Mouse (Mus musculus): ENCODE results near the gene Wdr95. TPM values are rescaled to one million over a fixed set of nuclear protein-coding genes. Genes with fewer than 3 reads are reported as not detected.

Gene Wdr95
- polyA plus RNA-seq, 1 experiment from 2014 or later = not detected

DNA sequence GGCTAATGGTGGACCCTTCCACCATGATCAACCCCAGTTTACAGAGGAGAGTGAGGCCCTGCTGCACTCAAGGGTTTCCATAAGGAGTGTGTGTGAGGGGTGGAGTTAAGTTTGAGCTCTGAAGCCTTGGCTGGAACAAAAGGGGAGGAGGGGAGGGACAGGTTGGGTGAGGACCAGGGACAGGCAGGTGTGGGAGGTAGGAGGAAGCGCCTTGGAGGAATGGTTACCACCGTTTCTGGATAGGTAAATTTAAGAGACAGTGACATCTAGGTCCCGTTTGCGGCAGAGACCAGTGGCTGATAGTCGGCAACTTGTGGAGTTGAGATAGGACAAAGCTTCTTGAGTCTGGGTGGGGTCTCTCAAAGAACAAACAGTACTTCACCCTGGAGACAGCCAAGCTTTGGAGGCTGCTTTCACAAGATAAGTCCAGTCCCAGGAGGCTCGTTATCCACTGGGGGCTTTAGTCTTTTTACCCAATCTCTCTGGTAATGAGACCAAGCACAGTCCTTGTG is 120.5 kb downstream of the Wdr95 start:
- H3K36me3 ChIP-seq (ENCODE audit: control insufficient read depth, insufficient read depth, low read length) = no peaks in the 10 kb centered on the region
- H3K4me3 ChIP-seq (ENCODE audit: low read depth, low read length) = no peak overlapping the region
- no peaks in the 10 kb centered on the region for H3K27me3 ChIP-seq (replicated peaks; ENCODE audit: control insufficient read depth, insufficient read depth, low read length)
- DNase-seq (ENCODE audit: low spot score) (peak; percentile 53), ATAC-seq (replicated peaks; ENCODE audit: low FRiP score) (peak; percentile 97)
- peak overlapping the region; percentile 54 for H3K4me2 ChIP-seq
- H3K9ac ChIP-seq (ENCODE audit: low read depth, low read length) = peak overlapping the region; percentile 58
- H3K27ac ChIP-seq (ENCODE audit: low read depth, low read length) = peak overlapping the region; percentile 98
- WGBS = 28% methylated on average over 6 of the region's 6 CpGs
- H3K4me1 ChIP-seq (replicated peaks; ENCODE audit: control insufficient read depth, insufficient read depth, low read length) = peaks cover 17% of the 10 kb centered on the region
- no peaks in the 10 kb centered on the region for H3K9me3 ChIP-seq (ENCODE audit: control insufficient read depth, low read length)

GRCm38 (mm10) chr5:149649499-149650178 is 121.2 kb downstream of the Wdr95 start:
- Histone ChIP-seq H3K27ac (ENCODE audit: low read depth, low read length) (peak overlapping the region; percentile 98), H3K4me3 (ENCODE audit: low read depth, low read length) (no peak overlapping the region), H3K27me3 (replicated peaks; ENCODE audit: control insufficient read depth, insufficient read depth, low read length) (no peaks in the 10 kb centered on the region), H3K4me1 (replicated peaks; ENCODE audit: control insufficient read depth, insufficient read depth, low read length) (peaks cover 17% of the 10 kb centered on the region), H3K9ac (ENCODE audit: low read depth, low read length) (peak overlapping the region; percentile 38), H3K9me3 (ENCODE audit: control insufficient read depth, low read length) (no peaks in the 10 kb centered on the region), H3K4me2 (peak overlapping the region; percentile 54), H3K36me3 (ENCODE audit: control insufficient read depth, insufficient read depth, low read length) (no peaks in the 10 kb centered on the region)
- peak; percentile 33 for ATAC-seq (replicated peaks; ENCODE audit: low FRiP score)
- no peak for DNase-seq (ENCODE audit: low spot score)
- 70% methylated on average over 14 of the region's 14 CpGs for WGBS

- Histone ChIP-seq H3K9me3 (ENCODE audit: control insufficient read depth, low read length) (no peaks in the 10 kb centered on the region), H3K4me2 (peak overlapping the region; percentile 54; the same call in 1 of the 2 replicates), H3K27ac (ENCODE audit: low read depth, low read length) (peak overlapping the region; percentile 98)
Observed at GRCm38 (mm10) chr5:149650179-149650553, 121.7 kb downstream of the Wdr95 start.

DNA sequence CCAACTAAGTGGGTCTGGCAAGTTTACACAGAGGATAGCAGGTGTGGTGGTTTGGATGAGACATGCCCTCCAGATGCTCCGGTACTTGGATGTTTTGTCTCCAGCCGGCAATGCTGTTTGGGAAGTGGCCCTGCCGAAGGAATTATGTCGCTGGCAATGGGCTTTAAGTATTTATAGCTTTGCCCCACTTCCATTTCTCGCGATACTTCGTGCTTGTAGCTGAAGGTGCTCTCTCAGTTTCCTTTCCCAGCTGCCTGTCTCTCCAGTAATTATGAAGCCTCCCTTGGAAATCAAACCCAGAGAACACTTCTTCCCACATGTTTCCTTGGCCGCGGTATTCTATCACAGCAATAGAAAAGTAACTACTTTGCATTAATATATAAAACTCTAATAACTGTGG is 127.2 kb downstream of the Wdr95 start:
- Histone ChIP-seq H3K4me3 (ENCODE audit: low read depth, low read length) (no peak overlapping the region), H3K4me2 (no peak overlapping the region), H3K9me3 (ENCODE audit: control insufficient read depth, low read length) (no peaks in the 10 kb centered on the region), H3K4me1 (replicated peaks; ENCODE audit: control insufficient read depth, insufficient read depth, low read length) (no peaks in the 10 kb centered on the region), H3K27me3 (replicated peaks; ENCODE audit: control insufficient read depth, insufficient read depth, low read length) (no peaks in the 10 kb centered on the region), H3K27ac (ENCODE audit: low read depth, low read length) (no peak overlapping the region), H3K9ac (ENCODE audit: low read depth, low read length) (no peak overlapping the region), H3K36me3 (ENCODE audit: control insufficient read depth, insufficient read depth, low read length) (no peaks in the 10 kb centered on the region)
- DNase-seq (ENCODE audit: low spot score) (no peak), ATAC-seq (replicated peaks; ENCODE audit: low FRiP score) (no peak)
- 89% methylated on average over 9 of the region's 9 CpGs for WGBS

More at GRCm38 (mm10) chr5:149650179-149650553, 121.7 kb downstream of the Wdr95 start:
- 64% methylated on average over 4 of the region's 4 CpGs for WGBS
- ATAC-seq (replicated peaks; ENCODE audit: low FRiP score) (no peak), DNase-seq (ENCODE audit: low spot score) (no peak)
- no peaks in the 10 kb centered on the region for H3K36me3 ChIP-seq (ENCODE audit: control insufficient read depth, insufficient read depth, low read length)
- peak overlapping the region; percentile 38 for H3K9ac ChIP-seq (ENCODE audit: low read depth, low read length)
- H3K4me3 ChIP-seq (ENCODE audit: low read depth, low read length) = no peak overlapping the region
- peaks cover 17% of the 10 kb centered on the region for H3K4me1 ChIP-seq (replicated peaks; ENCODE audit: control insufficient read depth, insufficient read depth, low read length)
- H3K27me3 ChIP-seq (replicated peaks; ENCODE audit: control insufficient read depth, insufficient read depth, low read length) = no peaks in the 10 kb centered on the region

GRCm38 (mm10) chr5:149658022-149658421 is 129.5 kb downstream of the Wdr95 start:
- ATAC-seq (replicated peaks; ENCODE audit: low FRiP score) (no peak), DNase-seq (ENCODE audit: low spot score) (no peak)
- H3K9ac ChIP-seq (ENCODE audit: low read depth, low read length) = no peak overlapping the region
- H3K4me2 ChIP-seq = no peak overlapping the region
- no peak overlapping the region for H3K4me3 ChIP-seq (ENCODE audit: low read depth, low read length)
- 53% methylated on average over 3 of the region's 3 CpGs for WGBS
- no peaks in the 10 kb centered on the region for H3K4me1 ChIP-seq (replicated peaks; ENCODE audit: control insufficient read depth, insufficient read depth, low read length)
- H3K9me3 ChIP-seq (ENCODE audit: control insufficient read depth, low read length) = peaks cover 3% of the 10 kb centered on the region; the same call in 1 of the 2 replicates
- H3K27me3 ChIP-seq (replicated peaks; ENCODE audit: control insufficient read depth, insufficient read depth, low read length) = no peaks in the 10 kb centered on the region
- H3K36me3 ChIP-seq (ENCODE audit: control insufficient read depth, insufficient read depth, low read length) = no peaks in the 10 kb centered on the region
- no peak overlapping the region for H3K27ac ChIP-seq (ENCODE audit: low read depth, low read length)

- H3K9ac ChIP-seq (ENCODE audit: low read depth, low read length) = no peak overlapping the region
- no peak for ATAC-seq (replicated peaks; ENCODE audit: low FRiP score)
- H3K9me3 ChIP-seq (ENCODE audit: control insufficient read depth, low read length) = peaks cover 3% of the 10 kb centered on the region; the same call in 1 of the 2 replicates
- no peaks in the 10 kb centered on the region for H3K36me3 ChIP-seq (ENCODE audit: control insufficient read depth, insufficient read depth, low read length)
- H3K4me1 ChIP-seq (replicated peaks; ENCODE audit: control insufficient read depth, insufficient read depth, low read length) = no peaks in the 10 kb centered on the region
- H3K27me3 ChIP-seq (replicated peaks; ENCODE audit: control insufficient read depth, insufficient read depth, low read length) = no peaks in the 10 kb centered on the region
- no peak for DNase-seq (ENCODE audit: low spot score)
- WGBS = 59% methylated on average over 9 of the region's 9 CpGs
- no peak overlapping the region for H3K4me3 ChIP-seq (ENCODE audit: low read depth, low read length)
- no peak overlapping the region for H3K4me2 ChIP-seq
- no peak overlapping the region for H3K27ac ChIP-seq (ENCODE audit: low read depth, low read length)
Observed at GRCm38 (mm10) chr5:149658741-149659413, 130.4 kb downstream of the Wdr95 start.

DNA sequence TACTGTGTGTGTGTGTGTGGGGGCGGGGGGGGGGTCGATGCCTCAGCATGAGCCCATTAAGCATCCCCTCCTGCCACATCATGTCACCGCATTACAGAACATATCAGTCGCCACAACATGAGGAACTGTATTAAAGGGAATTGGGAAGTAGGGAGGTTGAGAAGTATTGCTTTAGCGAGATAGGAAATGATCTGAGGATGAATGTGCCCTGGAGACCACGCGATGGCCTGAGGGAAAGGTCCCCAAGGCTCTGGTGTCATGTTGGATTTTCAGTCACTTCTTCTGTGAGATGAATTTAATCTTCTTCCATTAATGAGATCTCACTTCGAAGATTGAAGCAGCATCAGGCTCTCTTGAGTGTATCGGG is 130.9 kb downstream of the Wdr95 start:
- H3K4me3 ChIP-seq (ENCODE audit: low read depth, low read length) = no peak overlapping the region
- no peak overlapping the region for H3K4me2 ChIP-seq
- peaks cover 3% of the 10 kb centered on the region; the same call in 1 of the 2 replicates for H3K9me3 ChIP-seq (ENCODE audit: control insufficient read depth, low read length)
- DNase-seq (ENCODE audit: low spot score) (no peak), ATAC-seq (replicated peaks; ENCODE audit: low FRiP score) (no peak)
- no peaks in the 10 kb centered on the region for H3K36me3 ChIP-seq (ENCODE audit: control insufficient read depth, insufficient read depth, low read length)
- no peaks in the 10 kb centered on the region for H3K4me1 ChIP-seq (replicated peaks; ENCODE audit: control insufficient read depth, insufficient read depth, low read length)
- H3K27me3 ChIP-seq (replicated peaks; ENCODE audit: control insufficient read depth, insufficient read depth, low read length) = no peaks in the 10 kb centered on the region
- no peak overlapping the region for H3K27ac ChIP-seq (ENCODE audit: low read depth, low read length)
- H3K9ac ChIP-seq (ENCODE audit: low read depth, low read length) = no peak overlapping the region
- WGBS = 48% methylated on average over 9 of the region's 9 CpGs

- no peaks in the 10 kb centered on the region for H3K4me1 ChIP-seq (replicated peaks; ENCODE audit: control insufficient read depth, insufficient read depth, low read length)
- no peak for ATAC-seq (replicated peaks; ENCODE audit: low FRiP score)
- no peaks in the 10 kb centered on the region for H3K36me3 ChIP-seq (ENCODE audit: control insufficient read depth, insufficient read depth, low read length)
- no peak overlapping the region for H3K4me2 ChIP-seq
- peaks cover 3% of the 10 kb centered on the region; the same call in 1 of the 2 replicates for H3K9me3 ChIP-seq (ENCODE audit: control insufficient read depth, low read length)
- WGBS = 83% methylated on average over 6 of the region's 6 CpGs
- no peak overlapping the region for H3K27ac ChIP-seq (ENCODE audit: low read depth, low read length)
- no peak overlapping the region for H3K9ac ChIP-seq (ENCODE audit: low read depth, low read length)
- no peaks in the 10 kb centered on the region for H3K27me3 ChIP-seq (replicated peaks; ENCODE audit: control insufficient read depth, insufficient read depth, low read length)
- no peak overlapping the region for H3K4me3 ChIP-seq (ENCODE audit: low read depth, low read length)
- DNase-seq (ENCODE audit: low spot score) = no peak
Observed at GRCm38 (mm10) chr5:149661428-149661827, 132.9 kb downstream of the Wdr95 start.

Data from liver, embryonic 11.5 days (tissue).